Mouse (Mus musculus): ENCODE measurements at regions not wholly inside any gene's neighbourhood (a gene's known extent, or its start where the extent isn't known, plus 50 kb on each side); places are given as distances from the start of the nearest gene placed in this dataset.
"Not testable (repeated sequence)": the region's sequence is repeated elsewhere in the genome, so short reads cannot be mapped to it uniquely, and the experiment has no call there.

DNA sequence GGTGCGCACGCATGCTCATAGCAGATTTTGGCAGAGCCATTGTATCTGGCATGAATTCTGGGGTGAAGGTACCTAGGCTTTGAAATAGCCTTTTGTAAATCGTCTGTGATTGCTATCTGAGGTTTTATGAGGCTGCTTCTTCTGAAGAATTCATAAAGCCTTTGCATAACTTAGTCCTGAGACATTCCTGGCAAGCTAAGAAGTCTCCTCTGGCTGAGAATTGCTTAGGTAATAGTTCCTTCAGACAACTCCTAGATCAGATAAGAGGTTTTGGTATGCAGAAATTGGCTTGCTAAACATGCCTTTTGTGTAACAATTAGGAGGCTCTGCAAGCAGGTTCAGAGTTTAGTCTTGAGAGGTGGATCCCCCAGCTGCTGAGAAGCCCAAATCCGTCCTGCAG, 82.7 kb downstream of the Pmp22 start:
- in situ Hi-C loops (cut with MseI, MboI), result no loop called here

DNA sequence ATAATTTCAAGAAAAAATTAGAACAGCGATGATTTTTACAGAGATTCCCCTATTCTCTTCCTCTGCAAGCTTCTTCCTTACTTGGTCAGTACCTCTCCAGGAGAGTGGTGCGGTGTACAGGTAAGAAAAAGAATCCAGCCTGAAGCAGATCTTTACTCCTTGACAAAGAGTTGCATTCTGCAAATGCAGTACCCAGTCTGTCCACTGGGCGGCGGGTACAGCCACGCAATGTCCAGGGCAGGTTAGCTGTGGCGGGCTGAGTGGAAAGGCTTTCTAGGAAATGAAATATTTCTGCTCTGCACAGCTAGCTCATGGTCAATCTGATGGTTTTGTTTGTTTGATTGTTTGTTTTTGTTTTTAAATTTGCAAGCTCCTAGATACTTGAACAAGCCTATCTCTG, 84.3 kb downstream of the Pmp22 start:
- in situ Hi-C loops (cut with MseI, MboI), result no loop called here

DNA sequence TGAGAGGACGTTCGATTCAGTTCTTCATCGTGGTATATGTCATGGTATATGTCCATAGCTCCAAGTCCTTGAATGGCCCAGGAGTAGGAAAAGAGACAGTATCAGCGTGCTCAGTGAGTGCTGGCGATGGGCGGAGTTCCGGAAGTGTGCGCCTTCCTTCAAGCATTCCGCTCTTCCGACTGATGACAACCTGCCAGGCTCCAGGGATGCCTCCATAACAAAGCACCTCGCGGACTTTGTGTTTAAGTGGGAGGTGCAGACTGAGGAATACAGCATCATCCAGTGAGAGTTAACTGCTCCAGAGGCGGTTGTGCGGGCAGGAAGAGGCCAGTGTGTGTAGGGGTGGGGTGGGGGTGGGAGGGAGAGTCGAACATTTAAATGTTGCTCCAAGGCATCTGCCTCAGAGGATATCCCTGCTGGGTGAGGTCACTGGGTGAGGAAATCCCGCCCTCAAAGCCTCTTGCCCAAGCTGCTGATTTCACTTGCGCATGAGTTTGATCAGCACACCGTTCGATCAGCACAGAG, 85.2 kb downstream of the Pmp22 start:
- in situ Hi-C loops (cut with MseI, MboI), result no loop called here

DNA sequence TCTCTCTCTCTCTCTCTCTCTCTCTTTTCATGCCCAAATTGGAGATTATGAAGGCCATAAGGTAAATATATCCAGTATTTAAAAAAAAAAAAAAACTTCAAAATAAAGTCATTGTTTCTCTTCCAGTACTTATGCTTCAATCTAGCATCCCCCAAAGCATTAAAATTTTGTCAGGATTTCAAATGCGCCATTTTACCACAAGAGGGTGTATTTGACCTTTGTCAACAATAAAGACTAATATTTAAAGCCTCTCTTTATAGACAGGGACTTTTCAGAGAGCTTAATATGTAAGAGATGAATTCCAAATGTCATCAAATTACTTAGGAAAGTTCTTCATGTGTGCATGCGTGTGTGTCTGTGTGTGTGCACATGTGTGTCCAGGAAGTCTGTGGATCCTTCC, 87.2 kb downstream of the Pmp22 start:
- in situ Hi-C loops (cut with MseI, MboI), result no loop called here

DNA sequence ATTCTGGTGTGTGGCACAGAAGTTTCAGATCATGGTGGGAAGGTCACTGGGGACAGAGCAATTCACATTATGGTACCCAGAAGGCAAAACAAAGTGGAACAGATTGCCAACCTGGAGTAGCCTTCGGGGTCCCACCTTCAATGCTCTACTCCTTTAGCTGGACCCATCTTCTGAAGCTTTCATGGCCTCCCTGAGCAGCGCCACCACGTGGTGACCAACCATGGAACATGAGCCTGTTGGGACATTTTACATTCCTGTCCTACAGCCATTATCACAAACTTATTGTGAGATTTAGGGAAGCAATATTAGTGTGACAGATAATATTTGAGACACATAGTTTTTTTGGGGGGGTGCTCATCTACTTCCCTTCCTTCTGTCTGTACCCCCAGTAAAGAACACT, 88.3 kb downstream of the Pmp22 start:
- in situ Hi-C loops (cut with MseI, MboI), result no loop called here

DNA sequence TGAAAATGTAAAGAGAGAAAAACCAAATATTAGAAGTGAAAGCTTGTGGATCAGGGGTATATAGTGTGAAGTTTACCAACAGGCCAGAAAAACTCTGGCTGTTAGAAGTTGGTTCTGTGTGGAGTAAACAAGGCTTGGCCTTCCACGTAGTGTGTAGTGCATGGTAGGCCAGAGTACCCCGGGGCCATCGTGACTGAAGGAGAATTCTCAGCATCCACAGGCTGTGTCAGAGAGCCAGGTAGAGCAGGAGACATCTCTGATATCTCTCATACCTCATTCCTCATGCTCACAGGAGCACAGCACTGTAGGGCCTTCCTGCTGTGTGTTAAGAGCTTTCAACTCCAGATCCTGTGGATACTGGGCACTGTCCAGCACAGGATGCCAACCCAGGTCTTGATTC, 97.7 kb downstream of the Pmp22 start:
- in situ Hi-C loops (cut with MseI, MboI), result no loop called here

DNA sequence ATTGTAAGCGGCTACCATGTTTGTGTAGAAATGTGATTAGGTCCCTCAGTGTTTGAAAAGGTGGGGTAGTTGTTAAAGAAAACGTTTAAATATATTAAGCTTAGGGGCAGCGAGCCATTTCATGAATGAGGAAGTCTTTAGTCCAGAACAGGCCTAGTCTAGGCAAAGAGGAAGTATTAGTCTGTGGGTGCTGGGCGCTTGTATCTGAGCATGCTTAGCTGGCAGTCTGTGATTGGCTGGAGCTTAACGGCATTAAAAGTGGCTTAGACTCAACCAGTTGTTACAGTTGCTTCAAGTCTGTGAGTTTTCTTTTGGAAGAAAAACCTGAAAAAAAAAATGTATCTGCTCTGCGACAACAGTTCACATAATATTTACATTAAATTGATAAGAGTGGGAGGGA, 102.0 kb downstream of the Pmp22 start:
- in situ Hi-C loops (cut with MseI, MboI), result no loop called here

DNA sequence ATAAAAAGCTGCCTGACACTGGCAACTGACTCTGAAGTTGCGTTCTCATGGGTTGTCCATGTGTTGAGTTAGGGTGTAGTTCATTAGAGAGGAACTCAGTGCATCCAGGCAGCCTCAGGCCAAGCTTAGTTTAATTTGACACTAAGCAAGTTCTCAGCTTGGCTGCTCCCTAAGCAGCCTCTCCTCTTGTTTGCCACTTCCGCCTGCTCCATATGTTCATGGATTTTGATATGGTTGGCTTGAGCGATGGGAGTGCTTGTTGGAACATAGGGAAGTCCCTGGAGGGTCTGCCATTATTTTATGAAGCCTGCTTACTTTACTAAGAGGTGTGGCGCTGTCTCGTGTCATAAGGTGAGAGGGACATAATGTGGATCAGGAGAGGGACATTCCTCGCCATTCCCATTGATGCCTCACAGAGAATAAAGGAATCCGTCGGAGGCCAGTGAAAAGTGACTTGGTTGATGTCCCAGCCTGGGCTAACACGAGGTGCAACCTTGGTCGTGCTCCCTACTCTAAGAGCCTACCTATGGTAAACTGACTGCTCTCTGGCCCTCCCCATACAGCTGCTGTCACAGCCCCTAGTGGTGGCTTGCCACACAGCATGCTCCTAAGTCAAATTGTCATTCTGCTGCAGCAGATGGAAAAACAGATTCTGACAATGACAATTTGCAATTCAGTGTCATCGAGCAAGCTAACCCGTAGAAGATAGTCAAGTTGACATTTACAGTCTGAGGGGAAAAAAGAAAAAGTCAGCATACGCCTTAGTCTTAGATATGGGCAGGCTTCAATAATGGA, 104.6 kb downstream of the Pmp22 start:
- in situ Hi-C loops (cut with MseI, MboI), result no loop called here

DNA sequence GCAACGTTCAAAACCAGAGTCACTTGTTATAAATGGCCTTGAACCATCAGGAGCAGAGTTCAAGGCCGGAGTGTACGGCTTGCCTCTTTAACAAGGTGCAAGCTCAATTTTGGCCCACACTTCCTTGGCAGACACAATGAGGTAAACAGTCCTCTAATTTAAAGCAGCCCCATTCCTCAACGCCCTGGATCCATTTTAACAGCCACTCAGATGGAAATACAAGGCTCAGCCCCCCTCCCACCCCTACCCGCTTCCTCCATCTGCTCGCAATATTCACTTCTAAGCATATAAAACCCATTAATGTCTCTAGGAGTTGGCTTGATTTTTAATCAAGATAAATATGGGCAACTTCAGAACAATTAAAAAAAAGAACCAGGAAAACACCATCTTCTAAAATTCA, 105.7 kb downstream of the Pmp22 start:
- in situ Hi-C loops (cut with MseI, MboI), result no loop called here

DNA sequence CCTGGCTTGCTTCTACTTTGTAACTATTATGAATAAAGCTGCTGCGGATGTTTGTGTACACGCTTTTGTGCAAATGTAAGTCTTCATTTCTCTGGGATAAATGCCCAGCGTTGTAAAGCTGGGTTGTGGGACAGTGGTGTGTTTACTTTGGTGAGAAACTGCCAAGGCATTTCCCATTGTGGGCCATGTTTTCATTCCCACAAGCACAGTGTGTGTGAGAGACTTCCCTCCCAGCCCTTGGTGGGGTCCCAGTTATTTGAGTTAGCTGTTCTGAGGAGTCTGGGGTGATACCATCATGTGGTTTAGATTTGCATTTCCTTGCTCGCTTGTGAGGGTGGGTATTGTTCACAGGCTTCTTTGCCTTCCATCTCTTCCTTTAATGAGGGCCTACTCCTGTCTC, 109.9 kb downstream of the Pmp22 start:
- in situ Hi-C loops (cut with MseI, MboI), result no loop called here

DNA sequence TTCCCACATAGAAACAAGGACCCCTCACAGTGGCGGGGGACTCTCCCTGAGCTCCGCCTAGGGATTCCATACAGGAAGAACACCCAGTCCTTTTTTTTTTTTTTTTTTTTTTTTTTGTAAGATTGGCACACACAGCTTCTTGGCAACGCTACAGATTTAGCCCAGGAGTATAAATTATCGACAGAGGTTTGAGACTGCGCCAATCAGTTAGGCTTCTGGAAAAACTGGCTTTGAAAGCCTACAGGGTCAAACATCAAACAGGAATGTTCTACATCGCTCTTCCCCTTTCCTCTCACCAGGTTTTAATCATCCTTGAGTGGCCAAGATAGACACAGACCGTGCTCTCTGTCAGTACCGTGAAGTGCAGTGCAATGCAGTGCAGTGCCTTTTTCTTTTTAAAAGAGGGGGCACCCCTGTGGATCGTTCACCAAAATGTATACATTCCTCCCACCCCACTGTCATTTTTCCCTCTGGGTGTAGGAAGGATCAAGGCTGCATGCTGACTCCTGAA, 115.2 kb downstream of the Pmp22 start:
- in situ Hi-C loops (cut with MseI, MboI), result no loop called here

DNA sequence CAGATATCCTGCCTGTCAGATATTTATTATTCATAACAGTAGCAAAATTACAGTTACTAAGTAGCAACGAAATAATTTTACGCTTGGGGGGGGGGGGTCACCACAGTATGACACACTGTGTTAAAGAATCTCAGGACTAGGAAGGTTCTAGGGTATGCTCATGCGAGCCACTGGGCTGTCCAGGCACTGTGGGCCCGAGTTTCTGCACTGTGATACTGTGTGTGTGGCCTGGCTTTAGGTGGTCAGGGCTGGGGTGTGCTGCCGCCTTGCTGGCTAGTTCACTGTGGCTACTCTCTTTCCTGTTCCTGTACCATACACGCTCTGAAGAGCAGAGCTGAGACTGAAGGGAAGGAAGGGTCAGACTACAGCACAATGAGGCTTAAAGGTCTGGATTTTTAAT, 116.3 kb downstream of the Pmp22 start:
- in situ Hi-C loops (cut with MseI, MboI), result no loop called here

DNA sequence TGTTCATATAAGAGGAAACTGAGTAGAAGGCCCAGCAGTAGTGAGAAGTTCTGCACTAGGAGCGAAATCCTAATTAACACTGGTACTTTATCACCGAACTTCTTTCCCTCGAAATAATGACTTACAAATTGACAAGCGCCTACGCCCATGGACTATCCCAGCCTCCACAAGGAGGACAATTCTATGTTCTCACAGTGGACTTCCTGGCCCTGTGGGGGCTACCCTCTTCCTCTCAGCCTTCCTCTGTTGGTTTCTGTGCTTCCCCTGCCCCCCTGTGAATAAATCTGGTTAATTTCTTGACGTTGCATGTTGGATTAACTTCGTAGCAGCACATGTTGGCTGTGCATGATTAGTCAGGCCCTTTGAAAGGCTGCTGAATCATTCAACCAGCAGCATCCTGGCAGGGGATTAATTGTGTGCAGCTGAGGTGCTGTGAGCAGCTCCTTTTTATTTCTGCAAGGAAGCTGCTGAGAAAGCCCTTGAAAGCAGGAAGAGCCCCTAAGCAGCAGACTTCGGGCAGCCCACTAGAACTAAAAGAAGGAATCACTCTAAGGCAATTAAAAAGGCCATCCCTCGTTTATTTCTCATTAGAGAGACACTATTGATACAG, 117.4 kb downstream of the Pmp22 start:
- in situ Hi-C loops (cut with MseI, MboI), result no loop called here

DNA sequence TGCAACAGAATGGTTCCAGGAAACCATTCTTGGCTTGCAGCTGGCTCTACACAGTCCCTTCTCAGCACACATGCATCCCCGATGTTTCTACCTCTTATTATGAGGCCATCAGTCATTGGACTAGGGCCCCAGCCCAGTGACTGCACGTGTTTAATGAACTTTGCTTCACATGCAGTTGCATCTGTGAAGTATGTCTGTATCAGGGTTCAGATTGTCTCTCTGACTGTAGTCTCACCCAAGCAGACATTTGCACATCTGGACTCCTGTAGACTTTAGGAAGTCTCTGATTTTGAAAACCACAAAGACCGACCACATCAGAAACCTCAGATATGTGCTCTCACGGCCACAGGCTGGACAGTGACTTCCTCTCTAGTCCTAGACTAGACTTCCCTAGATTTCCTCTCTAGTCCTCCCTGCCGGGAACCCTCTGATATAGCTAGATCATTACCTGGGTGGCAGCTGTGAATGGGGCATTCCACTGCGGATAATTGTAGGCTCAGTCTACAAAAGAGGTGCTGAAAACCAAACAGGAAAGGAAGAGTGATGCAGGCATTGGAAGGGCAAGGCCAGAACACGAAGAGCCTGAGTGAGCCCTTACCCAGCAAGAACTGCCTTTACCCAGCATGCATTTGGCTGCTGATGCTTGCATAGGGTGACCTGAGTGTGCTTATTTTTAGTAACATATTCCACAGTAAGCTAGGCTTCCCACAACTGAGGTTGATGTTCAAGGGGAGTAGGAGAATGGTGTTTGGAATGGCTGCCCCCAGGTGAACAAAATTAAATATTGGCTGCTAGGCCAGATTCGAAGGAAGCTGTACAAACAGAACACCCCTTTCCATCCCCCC, 123.5 kb downstream of the Pmp22 start:
- in situ Hi-C loops (cut with MseI, MboI), result no loop called here

DNA sequence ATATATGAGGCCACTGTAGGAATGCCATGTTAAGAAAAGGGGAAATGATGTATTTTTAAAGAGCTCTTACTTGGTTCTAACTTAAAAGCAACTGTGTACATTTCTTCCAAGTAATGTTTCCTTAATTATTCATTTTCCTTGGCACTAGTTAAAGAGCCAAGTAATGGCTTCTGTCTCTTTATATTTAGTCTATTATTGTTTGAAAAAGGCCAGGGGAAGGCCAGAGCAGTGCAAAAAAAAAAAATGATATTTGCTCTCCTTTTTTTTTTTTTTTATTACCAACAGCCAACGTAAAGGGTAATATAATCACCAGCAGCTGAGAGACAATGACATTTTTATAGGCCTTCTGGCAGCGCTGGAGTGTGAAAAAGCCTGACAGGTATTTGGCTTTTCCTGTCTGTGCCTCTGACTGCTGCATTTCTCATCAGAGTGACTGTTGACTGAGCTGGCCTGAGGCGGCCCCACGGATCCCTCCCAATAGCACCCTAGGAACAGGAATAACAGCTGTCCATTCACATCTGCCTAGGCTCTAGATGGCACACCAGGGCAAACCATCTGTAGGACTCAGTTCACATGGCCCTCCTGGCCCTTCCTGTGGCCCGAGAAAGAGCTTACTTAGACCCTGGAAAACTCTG, 124.3 kb downstream of the Pmp22 start:
- in situ Hi-C loops (cut with MseI, MboI), result no loop called here

DNA sequence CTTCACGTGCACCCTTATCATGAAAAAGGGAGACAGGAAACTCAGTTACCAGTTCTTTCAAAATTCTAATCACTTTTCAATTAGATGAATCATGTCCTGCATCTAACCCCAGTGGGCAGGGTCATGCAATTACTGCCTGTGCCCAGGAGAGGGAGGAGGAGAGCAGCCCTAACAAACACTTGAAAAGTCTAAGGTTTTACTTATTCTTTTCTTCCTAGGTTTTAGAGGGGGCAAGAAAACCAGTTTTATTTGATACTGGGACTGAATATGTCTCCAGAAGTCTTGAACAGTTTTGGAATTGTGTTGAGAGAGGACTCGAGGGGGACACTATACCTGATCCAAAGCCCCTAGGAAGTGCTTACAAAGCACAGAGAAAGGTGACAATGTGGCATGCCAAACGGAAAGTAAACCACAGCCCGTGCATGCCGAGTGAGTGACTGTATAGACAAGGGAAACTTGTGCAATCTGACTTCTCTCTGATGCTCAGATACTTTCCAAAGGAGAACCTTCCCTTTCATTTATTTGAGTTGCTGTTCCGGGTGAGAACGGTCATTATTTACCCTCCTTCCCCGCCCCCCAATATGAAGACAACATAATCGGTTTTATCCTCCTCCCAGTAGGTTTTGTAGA, 135.8 kb downstream of the Pmp22 start:
- in situ Hi-C loops (cut with MseI, MboI), result loop anchor here in 1 of 2 experiments (5.0 kb wide), 1 partner anchor 128 kb away; no protein-coding TSS in a partner anchor

DNA sequence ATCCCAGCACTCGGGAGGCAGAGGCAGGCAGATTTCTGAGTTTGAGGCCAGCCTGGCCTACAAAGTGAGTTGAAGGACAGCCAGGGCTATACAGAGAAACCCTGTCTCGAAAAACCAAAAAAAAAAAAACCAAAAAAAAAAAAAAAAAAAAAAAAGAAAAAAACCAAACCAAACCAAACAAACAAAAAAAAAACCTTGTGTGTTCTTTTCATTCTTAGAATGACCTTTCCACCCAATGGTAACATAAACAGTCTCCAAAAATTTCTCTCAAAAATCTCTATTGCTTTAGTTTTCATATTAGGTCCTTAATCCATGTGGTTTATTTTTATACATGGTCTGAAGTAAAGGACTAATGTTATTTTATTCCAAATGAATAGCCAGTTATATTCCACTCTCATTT, 137.5 kb downstream of the Pmp22 start:
- in situ Hi-C loops (cut with MseI, MboI), result not testable (repeated sequence)

DNA sequence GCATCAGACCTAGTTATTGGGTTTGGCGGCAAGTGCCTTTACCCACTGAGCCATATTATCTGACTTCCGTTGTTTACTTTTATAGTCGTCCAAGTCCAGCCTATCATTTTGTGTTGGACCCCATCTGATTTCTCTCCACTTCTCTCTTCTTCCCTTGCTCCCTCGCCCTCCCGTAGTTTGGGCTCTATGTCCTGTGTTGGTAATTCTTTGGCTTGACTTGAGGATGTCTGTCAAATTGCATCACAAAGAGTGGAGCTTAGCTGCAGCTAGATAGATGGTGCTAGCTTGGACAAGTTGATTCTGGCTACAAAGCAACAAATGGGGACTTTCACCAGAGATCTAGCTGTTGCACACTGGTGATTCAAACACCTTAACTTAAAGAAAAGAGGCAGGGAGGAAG, 147.9 kb downstream of the Pmp22 start:
- in situ Hi-C loops (cut with MseI, MboI), result no loop called here

DNA sequence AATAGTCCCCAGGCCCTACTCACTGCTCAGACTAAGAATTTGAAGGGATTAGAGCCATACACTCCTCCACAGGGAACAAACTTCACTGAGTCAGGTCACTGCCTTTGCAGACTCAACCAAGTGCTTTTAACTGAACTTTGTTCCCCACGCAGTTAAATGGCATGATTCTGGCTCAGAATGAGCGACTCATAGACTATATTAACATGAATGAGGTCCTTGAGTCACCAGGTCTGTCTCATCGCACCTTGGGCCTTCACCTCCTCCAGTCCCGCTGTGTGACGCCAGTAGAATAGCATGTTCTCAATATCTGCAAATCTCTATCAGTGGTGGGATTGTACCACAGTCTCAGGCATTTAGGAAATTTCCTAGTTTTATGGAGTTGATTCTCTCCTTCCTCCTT, 153.1 kb downstream of the Pmp22 start:
- in situ Hi-C loops (cut with MseI, MboI), result no loop called here

DNA sequence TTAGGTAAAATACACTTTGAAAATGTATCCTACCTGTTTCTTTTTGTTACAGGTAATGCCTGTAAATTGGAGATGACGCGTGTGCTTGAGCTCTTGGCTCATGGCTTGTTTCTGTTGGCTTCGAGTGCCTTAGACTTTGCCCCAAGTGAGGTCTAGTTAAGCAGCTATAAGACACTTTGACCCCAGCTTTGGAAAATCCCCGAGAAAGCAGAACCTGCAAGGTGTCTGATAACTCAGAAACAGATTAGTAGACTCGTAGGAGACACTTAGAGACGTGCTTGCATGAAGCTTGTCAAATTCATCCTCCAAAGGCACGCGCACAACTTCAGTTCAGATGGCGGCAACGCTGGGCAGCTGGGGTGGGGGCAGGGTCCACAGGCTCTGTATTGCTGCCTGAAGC, 153.8 kb downstream of the Pmp22 start:
- in situ Hi-C loops (cut with MseI, MboI), result no loop called here

DNA sequence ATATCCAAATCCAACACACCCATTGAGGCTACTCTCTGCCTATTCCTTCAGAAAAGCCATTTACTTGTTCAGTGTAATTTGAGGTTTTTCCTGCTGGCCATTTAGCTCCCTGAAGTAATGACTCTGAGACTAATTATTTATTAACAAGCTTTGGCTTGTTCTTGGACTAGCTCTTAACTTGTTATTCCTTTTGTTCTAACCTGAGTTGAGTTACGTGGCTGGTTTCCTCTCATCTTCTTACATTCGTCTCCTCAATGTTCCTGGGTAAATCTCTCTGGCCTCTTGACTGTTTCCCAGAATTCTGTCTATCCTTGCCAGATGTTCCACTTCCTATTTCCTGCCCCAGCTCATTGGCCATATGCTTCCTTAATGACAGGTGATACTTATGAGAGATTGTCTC, 157.2 kb downstream of the Pmp22 start:
- in situ Hi-C loops (cut with MseI, MboI), result no loop called here

All from mouse trophoblast stem cell (cell line).